Mouse (Mus musculus) lung, embryonic 14.5 days (tissue): ENCODE data around the gene H1foo. TPM values are rescaled to one million over a fixed set of nuclear protein-coding genes. Genes with fewer than 3 reads are reported as not detected.

Experiments used
- ATAC-seq: fragments of 200-750 bp; cut with Nextera tagmentation; 2 replicates; pipeline ENCODE4 v1.8.0; 2017; ENCODE audit warnings: mild to moderate bottlenecking, moderate TSS enrichment, moderate library complexity; ENCODE audit not compliant: insufficient read depth
- DNase-seq: peaks from one replicate; pipeline ENCODE4 v3.0.0-alpha.2; 2015
- H3K27ac ChIP-seq: fragments of 300-500 bp; sonication (generic); 2 replicates; pipeline ENCODE4 v1.5.1; 2014; ENCODE audit warnings: low read depth, mild to moderate bottlenecking, moderate library complexity
- H3K27me3 ChIP-seq: fragments of 300-500 bp; sonication (generic); 2 replicates; pipeline ENCODE4 v1.6.1; 2014; ENCODE audit warnings: low read length, control low read depth; ENCODE audit not compliant: insufficient read depth
- H3K36me3 ChIP-seq: fragments of 300-500 bp; sonication (generic); 2 replicates; pipeline ENCODE4 v1.6.1; 2014; ENCODE audit warnings: control low read depth; ENCODE audit not compliant: insufficient read depth
- H3K4me1 ChIP-seq: fragments of 300-500 bp; sonication (generic); 2 replicates; pipeline ENCODE4 v1.6.1; 2014; ENCODE audit warnings: antibody characterized with exemption, control low read depth; ENCODE audit not compliant: insufficient read depth
- H3K4me2 ChIP-seq: fragments of 300-500 bp; sonication (generic); 2 replicates; pipeline ENCODE4 v1.6.1; 2014; ENCODE audit warnings: mild to moderate bottlenecking
- H3K4me3 ChIP-seq: fragments of 300-500 bp; sonication (generic); 2 replicates; pipeline ENCODE4 v1.5.1; 2014; ENCODE audit warnings: low read depth, low read length
- H3K9ac ChIP-seq: fragments of 300-500 bp; sonication (generic); 2 replicates; pipeline ENCODE4 v1.6.1; 2014
- H3K9me3 ChIP-seq: fragments of 300-500 bp; sonication (generic); 2 replicates; pipeline ENCODE4 v1.6.1; 2016; ENCODE audit warnings: low read depth, low read length, control low read depth
- CTCF ChIP-seq: IDR thresholded peaks from 2 replicates; pipeline ENCODE4 v1.5.1; 2016; ENCODE audit warnings: antibody characterized with exemption, low read depth
- WGBS: fragments of 180-500 bp; shearing (Covaris S2); extraction: QIAGEN DNeasy Blood & Tissue Kit; methylation state at CpG from one replicate; pipeline ENCODE4 v1.1.7; 2014; 5-methylcytosine and 5-hydroxymethylcytosine counted together
- polyA plus RNA-seq: library from polyadenylated mRNA; unstranded; fragments of >200 nt; fragmentation: Nextera tagmentation; extraction: Ambion mirVana; gene quantifications from 2 replicates; pipeline ENCODE4 v1.2.1, GENCODE M21; 2014

The H1foo gene
- polyA plus RNA-seq, 1 experiment from 2014 or later: not detected

- TF ChIP-seq CTCF: no peak
- H3K9ac ChIP-seq: peak overlapping the region; percentile 29
- H3K27me3 ChIP-seq: peaks cover 18% of the 10 kb centered on the region
- peak; percentile 62 for DNase-seq
- H3K4me3 ChIP-seq: peak overlapping the region; percentile 70
- ATAC-seq: peak; percentile 3
- peak overlapping the region; percentile 94 for H3K27ac ChIP-seq
- WGBS: 38% methylated on average over 4 of the region's 4 CpGs
- peaks cover 9% of the 10 kb centered on the region for H3K36me3 ChIP-seq
- no peaks in the 10 kb centered on the region for H3K9me3 ChIP-seq
- H3K4me1 ChIP-seq: peaks cover 21% of the 10 kb centered on the region
- peak overlapping the region; percentile 91 for H3K4me2 ChIP-seq
Observed at GRCm38 (mm10) chr6:115995531-115995941, 50.8 kb downstream of the H1foo start.

- Histone ChIP-seq H3K36me3 (0 out of 2 replicates have a peak, but pooled peaks cover 1% of the 10 kb centered on the region), H3K4me2 (peak overlapping the region; percentile 91), H3K9ac (no peak overlapping the region), H3K4me1 (peaks cover 21% of the 10 kb centered on the region), H3K27ac (peak overlapping the region; percentile 94), H3K4me3 (no peak overlapping the region), H3K27me3 (peaks cover 18% of the 10 kb centered on the region), H3K9me3 (no peaks in the 10 kb centered on the region)
- DNase-seq (peak; percentile 84), ATAC-seq (peak; percentile 13; the same call in 1 of the 2 replicates)
- 20% methylated on average over 6 of the region's 6 CpGs for WGBS
- TF ChIP-seq CTCF: peak; percentile 59
Observed at GRCm38 (mm10) chr6:115996171-115996851, 51.6 kb downstream of the H1foo start.

- H3K4me1 ChIP-seq: peaks cover 21% of the 10 kb centered on the region
- no peaks in the 10 kb centered on the region for H3K9me3 ChIP-seq
- H3K9ac ChIP-seq: no peak overlapping the region
- 18% methylated on average over 3 of the region's 3 CpGs for WGBS
- no peak; the same call in 1 of the 2 replicates for TF ChIP-seq CTCF
- H3K27ac ChIP-seq: peak overlapping the region; percentile 94
- no peak overlapping the region for H3K4me3 ChIP-seq
- no peak overlapping the region for H3K4me2 ChIP-seq
- ATAC-seq: no peak
- H3K36me3 ChIP-seq: no peaks in the 10 kb centered on the region
- peak; percentile 55 for DNase-seq
- H3K27me3 ChIP-seq: peaks cover 17% of the 10 kb centered on the region
Observed at GRCm38 (mm10) chr6:115997726-115998311, 53.1 kb downstream of the H1foo start.

GRCm38 (mm10) chr6:115998758-115999157 is 54.0 kb downstream of the H1foo start:
- Histone ChIP-seq H3K36me3 (no peaks in the 10 kb centered on the region), H3K27me3 (peaks cover 8% of the 10 kb centered on the region; the same call in 1 of the 2 replicates), H3K9ac (no peak overlapping the region), H3K4me1 (peaks cover 21% of the 10 kb centered on the region), H3K4me3 (no peak overlapping the region), H3K9me3 (no peaks in the 10 kb centered on the region), H3K27ac (peak overlapping the region; percentile 52; the same call in 1 of the 2 replicates), H3K4me2 (no peak overlapping the region)
- WGBS: 78% methylated on average over 7 of the region's 7 CpGs
- TF ChIP-seq CTCF: no peak
- DNase-seq: no peak
- ATAC-seq: no peak

GRCm38 (mm10) chr6:115999227-115999626 is 54.5 kb downstream of the H1foo start:
- Histone ChIP-seq H3K9me3 (no peaks in the 10 kb centered on the region), H3K27ac (no peak overlapping the region; the same call in 1 of the 2 replicates), H3K4me2 (no peak overlapping the region), H3K27me3 (peaks cover 3% of the 10 kb centered on the region; the same call in 1 of the 2 replicates), H3K36me3 (no peaks in the 10 kb centered on the region), H3K4me1 (peaks cover 23% of the 10 kb centered on the region), H3K9ac (no peak overlapping the region), H3K4me3 (no peak overlapping the region)
- 88% methylated on average over 2 of the region's 2 CpGs for WGBS
- DNase-seq: no peak
- no peak for TF ChIP-seq CTCF
- no peak for ATAC-seq

Other genes starting within 250 kb of the H1foo start
- 2.2 and 2.4 TPM in 2 replicates for gene Tmem40, start 182.5 kb upstream of the H1foo start, polyA plus RNA-seq
- gene Cand2, start 170.4 kb upstream of the H1foo start, polyA plus RNA-seq: 38.3 and 46.3 TPM in 2 replicates
- 2,372 and 2,581 TPM in 2 replicates for gene Rpl32, start 136.2 kb upstream of the H1foo start, polyA plus RNA-seq
- gene Efcab12, start 106.5 kb upstream of the H1foo start, polyA plus RNA-seq: 0.80 and 0.87 TPM in 2 replicates
- gene Mbd4, start 91.6 kb upstream of the H1foo start, polyA plus RNA-seq: 17.1 and 20.1 TPM in 2 replicates
- gene Ift122, start 91.5 kb upstream of the H1foo start, polyA plus RNA-seq: 22.2 and 25.6 TPM in 2 replicates
- 0.09 and 0.18 TPM in 2 replicates for gene Rho, start 13.2 kb upstream of the H1foo start, polyA plus RNA-seq
- 81.9 and 84.2 TPM in 2 replicates for gene Plxnd1, start 50.1 kb downstream of the H1foo start, polyA plus RNA-seq
- gene Tmcc1, start 248.5 kb downstream of the H1foo start, polyA plus RNA-seq: 14.3 and 15.1 TPM in 2 replicates